In genomic region chr6:85186033-85186743, GRCm38 (mm10) we compare ENCODE assay signal across 9 mouse cellular contexts. TPM values are rescaled to one million over a fixed set of nuclear protein-coding genes. Genes with fewer than 3 reads are reported as not detected.
A peak's percentile ranks its signal among the peaks of the same experiment; 100 is the strongest.
DNase-seq lines count a peak whose midpoint lies in the region; ATAC-seq lines count a peak whose summit lies in the region.
"Had no signal": no experiment of that assay in that cellular context is flagged by ENCODE, and none has a peak within 500 bp of the region (broad histone marks: within the 10 kb centered on the region; RNA-seq: fewer than 3 reads in every experiment).

No protein-coding gene starts in this region.

- no peak for ATAC-seq in lung, embryonic 15.5 days (ENCODE audit: borderline replicate concordance, extremely low read depth, low FRiP score, low TSS enrichment)
- 0 out of 2 replicates have a peak, but pooled peaks have one; percentile 25 for ATAC-seq in forebrain, embryonic 13.5 days
- ATAC-seq in stomach, embryonic 15.5 days (ENCODE audit: insufficient read depth, low FRiP score, low read depth): no peak
- no peak for ATAC-seq in granulocyte monocyte progenitor cell, adult 5-6 weeks (replicated peaks; ENCODE audit: poor library complexity, severe bottlenecking)

- H3K27me3 ChIP-seq in lung, embryonic 15.5 days: peaks cover 73% of the 10 kb centered on the region
- H3K27me3 ChIP-seq in forebrain, embryonic 13.5 days: peaks cover 50% of the 10 kb centered on the region
- peaks cover 59% of the 10 kb centered on the region for H3K27me3 ChIP-seq in stomach, embryonic 15.5 days (replicated peaks)

- peak overlapping the region; percentile 25 for H3K4me3 ChIP-seq in lung, embryonic 15.5 days
- peak overlapping the region; percentile 77 for H3K4me3 ChIP-seq in forebrain, embryonic 13.5 days
- peak overlapping the region; percentile 26 for H3K4me3 ChIP-seq in stomach, embryonic 15.5 days (replicated peaks)

- H3K9ac ChIP-seq in lung, embryonic 15.5 days: no peak overlapping the region
- peak overlapping the region; percentile 60 for H3K9ac ChIP-seq in forebrain, embryonic 13.5 days
- H3K9ac ChIP-seq in stomach, embryonic 15.5 days: no peak overlapping the region

- H3K9me3 ChIP-seq in lung, embryonic 15.5 days: no peaks in the 10 kb centered on the region
- H3K9me3 ChIP-seq in forebrain, embryonic 13.5 days (replicated peaks): no peaks in the 10 kb centered on the region
- no peaks in the 10 kb centered on the region for H3K9me3 ChIP-seq in stomach, embryonic 15.5 days

- DNase-seq in lung, adult 18-20 months: no peak
- peak; percentile 77 to 90 for DNase-seq in kidney, postnatal 25 days
- DNase-seq in urinary bladder, adult 18-20 months (ENCODE audit: low spot score in 2 of 2): no peak
- no peak for DNase-seq in adrenal gland, postnatal 14 days

- no peak overlapping the region for H3K27ac ChIP-seq in lung, embryonic 15.5 days
- peak overlapping the region; percentile 93 for H3K27ac ChIP-seq in forebrain, embryonic 13.5 days
- no peak overlapping the region for H3K27ac ChIP-seq in stomach, embryonic 15.5 days
- H3K27ac ChIP-seq: macrophage had no signal

- peaks cover 39% of the 10 kb centered on the region for H3K4me1 ChIP-seq in lung, embryonic 15.5 days
- peaks cover 48% of the 10 kb centered on the region for H3K4me1 ChIP-seq in forebrain, embryonic 13.5 days
- peaks cover 37% of the 10 kb centered on the region for H3K4me1 ChIP-seq in stomach, embryonic 15.5 days

- H3K36me3 ChIP-seq in lung, embryonic 15.5 days: no peaks in the 10 kb centered on the region
- no peaks in the 10 kb centered on the region for H3K36me3 ChIP-seq in forebrain, embryonic 13.5 days (ENCODE audit: poor library complexity, severe bottlenecking)
- H3K36me3 ChIP-seq in stomach, embryonic 15.5 days: no peaks in the 10 kb centered on the region

- WGBS in lung, embryonic 15.5 days: 3% methylated on average over 33 of the region's 33 CpGs
- 3% methylated on average over 33 of the region's 33 CpGs for WGBS in forebrain, embryonic 13.5 days
- 4% methylated on average over 33 of the region's 33 CpGs for WGBS in stomach, embryonic 15.5 days

- peak overlapping the region; percentile 84 for H3K4me2 ChIP-seq in lung, embryonic 15.5 days
- H3K4me2 ChIP-seq in forebrain, embryonic 13.5 days: peak overlapping the region; percentile 65
- peak overlapping the region; percentile 82 for H3K4me2 ChIP-seq in stomach, embryonic 15.5 days

RNA-seq across cellular contexts. Expression of gene Emx1, which starts 1.1 kb away (rescaled TPM):
- polyA plus RNA-seq in lung, embryonic 15.5 days (2015; fragmentation: Nextera tagmentation; extraction: Ambion mirVana): not detected in 2 replicates
- polyA plus RNA-seq in forebrain, embryonic 13.5 days (2015; fragmentation: Nextera tagmentation; extraction: Ambion mirVana): 77.6 and 83.4 TPM in 2 replicates
- not detected in 2 replicates for polyA plus RNA-seq in stomach, embryonic 15.5 days (2015; fragmentation: Nextera tagmentation; extraction: Ambion mirVana)
- not detected in 2 replicates for total RNA-seq in granulocyte monocyte progenitor cell, adult 5-6 weeks (2014; fragmentation: Nextera tagmentation)
- not detected in 2 replicates for total RNA-seq in granulocyte monocyte progenitor cell, adult 5-6 weeks (2017)
- total RNA-seq in adrenal gland, postnatal 14 days (2021): not detected in 2 replicates
- polyA plus RNA-seq: macrophage had no signal

RNA-seq across cellular contexts. Expression of gene Spr, which starts 48.6 kb away (rescaled TPM):
- polyA plus RNA-seq in lung, embryonic 15.5 days (2015; fragmentation: Nextera tagmentation; extraction: Ambion mirVana): 65.5 and 70.2 TPM in 2 replicates
- 29.1 and 30.6 TPM in 2 replicates for polyA plus RNA-seq in forebrain, embryonic 13.5 days (2015; fragmentation: Nextera tagmentation; extraction: Ambion mirVana)
- polyA plus RNA-seq in stomach, embryonic 15.5 days (2015; fragmentation: Nextera tagmentation; extraction: Ambion mirVana): 60.8 and 65.8 TPM in 2 replicates
- total RNA-seq in granulocyte monocyte progenitor cell, adult 5-6 weeks (2014; fragmentation: Nextera tagmentation): 23.9 and 29.4 TPM in 2 replicates
- 17.5 and 17.7 TPM in 2 replicates for total RNA-seq in granulocyte monocyte progenitor cell, adult 5-6 weeks (2017)
- 60.3 and 64.5 TPM in 2 replicates for total RNA-seq in adrenal gland, postnatal 14 days (2021)

Comparison
In these comparisons a context has a peak if more than half of its experiments do, and no peak if none do; other contexts are left out.
1. H3K4me3 ChIP-seq: peak in every context shown above with its lines; median percentile 77 in forebrain, embryonic 13.5 days; 26 in stomach, embryonic 15.5 days; 25 in lung, embryonic 15.5 days.
2. DNase-seq: peak in kidney, postnatal 25 days (2 of 2); none in lung, adult 18-20 months (0 of 2), urinary bladder, adult 18-20 months (0 of 2) and adrenal gland, postnatal 14 days (single experiment).
3. RNA of gene Emx1, which starts 1.1 kb away (polyA plus RNA-seq): 77.6 to 83.4 TPM in forebrain, embryonic 13.5 days; not detected in stomach, embryonic 15.5 days and not detected in lung, embryonic 15.5 days; every median in the first group is over 10 times any median in the second.
4. Peak in every context shown above with its lines, with median percentiles within 50 percentile points of each other: H3K4me2 ChIP-seq.